Mouse (Mus musculus): Measurements from ENCODE around the gene Thsd7a. TPM values are rescaled to one million over a fixed set of nuclear protein-coding genes. Genes with fewer than 3 reads are reported as not detected.

The Thsd7a gene
- polyA plus RNA-seq, 1 experiment from 2014 or later: 0.46 TPM

DNA sequence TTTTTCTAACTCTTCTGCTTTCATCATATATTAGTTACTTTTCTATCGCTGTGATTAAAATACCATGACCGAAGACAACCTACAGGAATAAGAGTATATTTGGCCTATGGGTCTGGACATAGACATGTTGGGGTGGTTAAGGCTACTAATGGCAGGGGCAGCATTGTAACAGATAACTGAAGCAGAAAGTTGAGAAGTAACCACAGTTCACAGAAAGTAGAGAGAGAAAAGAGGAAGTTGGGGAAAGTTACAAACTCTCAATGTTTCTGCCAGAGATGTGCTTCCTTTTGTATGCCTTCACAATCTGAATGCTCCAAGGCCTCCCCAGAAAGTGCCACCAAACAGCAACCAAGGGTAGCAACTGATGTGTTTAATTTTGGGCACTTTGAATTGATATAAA, 303.7 kb downstream of the Thsd7a start:
- Histone ChIP-seq H3K4me1 (replicated peaks) (no peaks in the 10 kb centered on the region), H3K9me3 (replicated peaks) (no peaks in the 10 kb centered on the region), H3K36me3 (no peaks in the 10 kb centered on the region), H3K27ac (no peak overlapping the region), H3K27me3 (no peaks in the 10 kb centered on the region), H3K9ac (no peak overlapping the region), H3K4me2 (no peak overlapping the region), H3K4me3 (replicated peaks) (no peak overlapping the region)
- 67% methylated on average over 2 of the region's 2 CpGs for WGBS (ENCODE audit: insufficient replicate concordance)
- no peak for DNase-seq
- no peak for ATAC-seq (ENCODE audit: low read depth)

DNA sequence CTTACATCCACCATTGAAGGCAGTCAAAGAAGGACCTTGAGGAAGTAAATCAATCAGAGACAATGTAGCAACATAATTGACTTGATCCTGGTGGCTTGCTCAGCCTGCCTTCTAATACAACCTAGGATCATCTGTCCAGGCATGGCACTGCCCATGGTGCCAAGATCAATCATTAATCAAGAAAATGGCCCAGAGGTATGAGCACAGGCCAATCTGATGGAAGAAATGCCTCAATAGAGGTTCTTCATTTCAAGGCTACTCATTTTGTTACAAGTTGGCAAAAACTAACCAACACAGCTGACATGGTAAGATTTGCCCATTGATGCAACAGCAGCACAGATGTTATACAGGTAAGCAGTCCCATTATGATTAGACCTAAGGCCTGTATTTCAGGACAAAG, 309.6 kb downstream of the Thsd7a start:
- DNase-seq: no peak
- Histone ChIP-seq H3K27ac (no peak overlapping the region), H3K36me3 (no peaks in the 10 kb centered on the region), H3K4me3 (replicated peaks) (no peak overlapping the region), H3K9me3 (replicated peaks) (no peaks in the 10 kb centered on the region), H3K4me2 (no peak overlapping the region), H3K9ac (no peak overlapping the region), H3K27me3 (no peaks in the 10 kb centered on the region), H3K4me1 (replicated peaks) (no peaks in the 10 kb centered on the region)
- no peak for ATAC-seq (ENCODE audit: low read depth)

DNA sequence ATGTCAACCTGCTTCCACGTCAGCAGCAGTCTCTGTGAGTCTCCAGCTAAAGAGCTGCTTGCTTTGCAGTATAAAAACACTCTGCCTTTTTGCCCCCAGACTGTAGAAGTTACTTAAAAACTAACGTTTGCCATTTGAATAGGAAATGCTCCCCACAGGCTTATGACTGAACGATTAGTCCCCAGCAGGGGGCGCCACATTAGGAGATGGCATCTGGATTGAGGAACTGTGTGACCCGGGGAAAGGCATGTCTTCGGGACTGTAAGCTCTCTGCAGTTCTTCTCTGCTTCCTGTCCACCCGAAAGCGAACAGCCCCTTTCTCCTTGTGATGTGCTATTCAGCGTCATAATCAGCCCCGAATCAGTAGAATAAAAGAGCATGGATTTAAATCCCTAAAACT, 330.1 kb downstream of the Thsd7a start:
- ATAC-seq (ENCODE audit: low read depth): no peak
- 71% methylated on average over 10 of the region's 10 CpGs for WGBS (ENCODE audit: insufficient replicate concordance)

DNA sequence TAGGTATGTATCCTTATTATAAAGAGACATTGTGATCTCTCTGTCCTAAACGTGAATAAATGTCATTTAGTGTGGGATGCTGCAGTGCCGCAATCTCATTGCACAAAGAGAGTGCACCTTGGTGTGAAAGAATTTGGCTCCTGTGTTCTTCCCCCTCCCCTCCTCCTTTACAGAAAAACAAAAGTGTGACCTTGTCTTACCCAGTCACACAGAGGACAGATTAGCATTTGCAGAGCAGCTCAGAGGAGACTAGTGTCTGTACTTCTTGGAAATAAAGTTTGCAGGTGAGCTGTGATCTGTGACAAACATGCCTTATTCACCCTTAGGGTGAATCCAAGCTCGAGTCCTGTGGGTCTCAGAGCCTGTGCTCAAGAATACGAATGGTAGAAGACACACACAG, 332.2 kb downstream of the Thsd7a start:
- Histone ChIP-seq H3K36me3 (no peaks in the 10 kb centered on the region), H3K4me2 (no peak overlapping the region), H3K4me3 (replicated peaks) (no peak overlapping the region), H3K27me3 (no peaks in the 10 kb centered on the region), H3K9me3 (replicated peaks) (0 out of 2 replicates have a peak, but pooled peaks cover 3% of the 10 kb centered on the region), H3K9ac (no peak overlapping the region), H3K4me1 (replicated peaks) (no peaks in the 10 kb centered on the region), H3K27ac (no peak overlapping the region)
- ATAC-seq (ENCODE audit: low read depth): no peak
- WGBS (ENCODE audit: insufficient replicate concordance): 53% methylated on average over 4 of the region's 4 CpGs
- DNase-seq: no peak

More for the DNA sequence above, 330.1 kb downstream of the Thsd7a start:
- H3K27ac ChIP-seq: no peak overlapping the region
- H3K27me3 ChIP-seq: no peaks in the 10 kb centered on the region
- no peak for DNase-seq
- H3K4me2 ChIP-seq: no peak overlapping the region
- H3K4me1 ChIP-seq (replicated peaks): no peaks in the 10 kb centered on the region
- no peak overlapping the region for H3K4me3 ChIP-seq (replicated peaks)
- 0 out of 2 replicates have a peak, but pooled peaks cover 3% of the 10 kb centered on the region for H3K9me3 ChIP-seq (replicated peaks)
- no peak overlapping the region for H3K9ac ChIP-seq
- H3K36me3 ChIP-seq: no peaks in the 10 kb centered on the region

GRCm38 (mm10) chr6:12404441-12404840, 344.8 kb downstream of the Thsd7a start:
- 69% methylated on average over 2 of the region's 2 CpGs for WGBS (ENCODE audit: insufficient replicate concordance)
- no peaks in the 10 kb centered on the region for H3K36me3 ChIP-seq
- H3K4me1 ChIP-seq (replicated peaks): no peaks in the 10 kb centered on the region
- ATAC-seq (ENCODE audit: low read depth): no peak
- H3K27me3 ChIP-seq: no peaks in the 10 kb centered on the region
- no peak overlapping the region for H3K27ac ChIP-seq
- H3K9me3 ChIP-seq (replicated peaks): no peaks in the 10 kb centered on the region
- DNase-seq: no peak
- no peak overlapping the region for H3K9ac ChIP-seq
- H3K4me3 ChIP-seq (replicated peaks): no peak overlapping the region
- no peak overlapping the region for H3K4me2 ChIP-seq

GRCm38 (mm10) chr6:12402996-12403395, 346.2 kb downstream of the Thsd7a start:
- no peaks in the 10 kb centered on the region for H3K27me3 ChIP-seq

GRCm38 (mm10) chr6:12397776-12398522, 351.3 kb downstream of the Thsd7a start:
- Histone ChIP-seq H3K4me2 (no peak overlapping the region), H3K27me3 (no peaks in the 10 kb centered on the region), H3K27ac (no peak overlapping the region), H3K4me3 (replicated peaks) (no peak overlapping the region), H3K4me1 (replicated peaks) (no peaks in the 10 kb centered on the region), H3K36me3 (no peaks in the 10 kb centered on the region), H3K9me3 (replicated peaks) (no peaks in the 10 kb centered on the region), H3K9ac (no peak overlapping the region)
- no peak for DNase-seq
- ATAC-seq (ENCODE audit: low read depth): no peak
- 68% methylated on average over 8 of the region's 8 CpGs for WGBS (ENCODE audit: insufficient replicate concordance)

More at GRCm38 (mm10) chr6:12402996-12403395, 346.2 kb downstream of the Thsd7a start:
- Histone ChIP-seq H3K4me3 (replicated peaks) (no peak overlapping the region), H3K9ac (no peak overlapping the region), H3K4me2 (no peak overlapping the region), H3K9me3 (replicated peaks) (no peaks in the 10 kb centered on the region), H3K27ac (no peak overlapping the region), H3K4me1 (replicated peaks) (no peaks in the 10 kb centered on the region), H3K36me3 (no peaks in the 10 kb centered on the region)
- DNase-seq: no peak
- ATAC-seq (ENCODE audit: low read depth): no peak
- WGBS (ENCODE audit: insufficient replicate concordance): 81% methylated on average over 1 of the region's 1 CpGs

GRCm38 (mm10) chr6:12393574-12394380, 355.4 kb downstream of the Thsd7a start:
- no peak overlapping the region for H3K4me2 ChIP-seq

DNA sequence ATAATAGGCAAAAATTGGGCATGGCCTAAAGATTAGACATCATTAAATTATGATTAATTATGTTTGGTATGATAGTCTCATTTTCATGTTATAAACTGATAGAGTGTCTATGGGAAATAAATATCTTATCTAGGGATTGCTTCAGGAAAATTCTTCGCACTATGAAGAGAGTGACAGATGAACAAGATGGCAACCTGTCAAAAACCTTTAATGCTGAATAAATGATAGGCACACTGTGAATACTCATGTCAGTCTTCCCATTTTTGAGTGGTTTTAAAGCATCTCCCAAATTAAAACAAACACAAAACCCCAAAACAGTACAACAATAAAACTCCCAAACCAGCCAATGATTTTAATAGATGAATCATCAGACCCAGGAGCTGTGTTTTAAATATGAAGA, 362.5 kb downstream of the Thsd7a start:
- Histone ChIP-seq H3K27me3 (no peaks in the 10 kb centered on the region), H3K4me3 (replicated peaks) (no peak overlapping the region), H3K9me3 (replicated peaks) (no peaks in the 10 kb centered on the region), H3K4me2 (no peak overlapping the region), H3K4me1 (replicated peaks) (no peaks in the 10 kb centered on the region), H3K36me3 (no peaks in the 10 kb centered on the region), H3K27ac (no peak overlapping the region), H3K9ac (no peak overlapping the region)
- no peak for ATAC-seq (ENCODE audit: low read depth)
- 67% methylated on average over 1 of the region's 1 CpGs for WGBS (ENCODE audit: insufficient replicate concordance)
- no peak for DNase-seq

More at GRCm38 (mm10) chr6:12393574-12394380, 355.4 kb downstream of the Thsd7a start:
- ATAC-seq (ENCODE audit: low read depth): 0 out of 2 replicates have a peak, but pooled peaks have one; percentile 18
- Histone ChIP-seq H3K27me3 (no peaks in the 10 kb centered on the region), H3K4me1 (replicated peaks) (no peaks in the 10 kb centered on the region), H3K36me3 (no peaks in the 10 kb centered on the region), H3K4me3 (replicated peaks) (no peak overlapping the region), H3K9me3 (replicated peaks) (no peaks in the 10 kb centered on the region), H3K27ac (no peak overlapping the region), H3K9ac (no peak overlapping the region)
- no peak for DNase-seq
- 15% methylated on average over 2 of the region's 2 CpGs for WGBS (ENCODE audit: insufficient replicate concordance)

- Histone ChIP-seq H3K27ac (no peak overlapping the region), H3K9me3 (replicated peaks) (no peaks in the 10 kb centered on the region), H3K4me2 (no peak overlapping the region), H3K4me1 (replicated peaks) (no peaks in the 10 kb centered on the region), H3K36me3 (no peaks in the 10 kb centered on the region), H3K4me3 (replicated peaks) (no peak overlapping the region), H3K9ac (no peak overlapping the region), H3K27me3 (no peaks in the 10 kb centered on the region)
- WGBS (ENCODE audit: insufficient replicate concordance): 60% methylated on average over 3 of the region's 3 CpGs
- ATAC-seq (ENCODE audit: low read depth) (no peak), DNase-seq (no peak)
Measured at GRCm38 (mm10) chr6:12385591-12385990, 363.6 kb downstream of the Thsd7a start.

GRCm38 (mm10) chr6:12381136-12381778, 368.0 kb downstream of the Thsd7a start:
- Histone ChIP-seq H3K27ac (no peak overlapping the region), H3K9me3 (replicated peaks) (no peaks in the 10 kb centered on the region), H3K9ac (no peak overlapping the region), H3K4me1 (replicated peaks) (no peaks in the 10 kb centered on the region), H3K27me3 (no peaks in the 10 kb centered on the region), H3K36me3 (no peaks in the 10 kb centered on the region), H3K4me3 (replicated peaks) (no peak overlapping the region), H3K4me2 (no peak overlapping the region)
- no peak for ATAC-seq (ENCODE audit: low read depth)
- DNase-seq: no peak
- WGBS (ENCODE audit: insufficient replicate concordance): 68% methylated on average over 6 of the region's 6 CpGs

Measured in liver, embryonic 13.5 days (tissue).